Mouse (Mus musculus): Measurements from ENCODE around the gene Gm10392. TPM values are rescaled to one million over a fixed set of nuclear protein-coding genes. Genes with fewer than 3 reads are reported as not detected.
A peak's percentile ranks its signal among the peaks of the same experiment; 100 is the strongest.

The Gm10392 gene
- polyA plus RNA-seq, 1 experiment from 2014 or later = 0.10 TPM

GRCm38 (mm10) chr11:77467784-77468183, 51.2 kb downstream of the Gm10392 start:
- Histone ChIP-seq H3K4me2 (peak overlapping the region; percentile 52), H3K4me1 (replicated peaks) (peaks cover 13% of the 10 kb centered on the region), H3K9me3 (replicated peaks) (no peaks in the 10 kb centered on the region), H3K4me3 (replicated peaks) (0 out of 2 replicates have a peak overlapping the region, but pooled peaks have one; percentile 21), H3K27me3 (peaks cover 68% of the 10 kb centered on the region), H3K27ac (no peak overlapping the region), H3K36me3 (peaks cover 18% of the 10 kb centered on the region), H3K9ac (no peak overlapping the region)
- no peak for ATAC-seq (ENCODE audit: low read depth)
- 11% methylated on average over 20 of the region's 20 CpGs for WGBS (ENCODE audit: insufficient replicate concordance)
- peak; percentile 62 for DNase-seq

- peak overlapping the region; percentile 52 for H3K4me2 ChIP-seq
- H3K27me3 ChIP-seq = peaks cover 74% of the 10 kb centered on the region
- H3K9ac ChIP-seq = no peak overlapping the region
- peak; percentile 46 for DNase-seq
- ATAC-seq (ENCODE audit: low read depth) = peak; percentile 48
- peaks cover 19% of the 10 kb centered on the region for H3K4me1 ChIP-seq (replicated peaks)
- no peak overlapping the region for H3K27ac ChIP-seq
- 0 out of 2 replicates have a peak overlapping the region, but pooled peaks have one; percentile 21 for H3K4me3 ChIP-seq (replicated peaks)
- H3K9me3 ChIP-seq (replicated peaks) = no peaks in the 10 kb centered on the region
- peaks cover 13% of the 10 kb centered on the region for H3K36me3 ChIP-seq
- WGBS (ENCODE audit: insufficient replicate concordance) = 3% methylated on average over 25 of the region's 25 CpGs
These were observed 51.8 kb downstream of the Gm10392 start for GRCm38 (mm10) chr11:77467157-77467556.

Other genes starting within 250 kb of the Gm10392 start
- 0.03 and 0.22 TPM in 2 replicates for gene Coro6, start 56.8 kb downstream of the Gm10392 start, polyA plus RNA-seq (2015; fragmentation: Nextera tagmentation; extraction: Ambion mirVana)
- gene Ankrd13b, start 29.5 kb downstream of the Gm10392 start, polyA plus RNA-seq (2015; fragmentation: Nextera tagmentation; extraction: Ambion mirVana) = 0.81 and 1.0 TPM in 2 replicates
- gene Git1, start 25.6 kb downstream of the Gm10392 start, polyA plus RNA-seq (2015; fragmentation: Nextera tagmentation; extraction: Ambion mirVana) = 1.8 and 1.9 TPM in 2 replicates
- 3.4 and 3.8 TPM in 2 replicates for gene Abhd15, start 4.1 kb downstream of the Gm10392 start, polyA plus RNA-seq (2015; fragmentation: Nextera tagmentation; extraction: Ambion mirVana)
- 5.1 and 5.5 TPM in 2 replicates for gene Trp53i13, start 3.2 kb downstream of the Gm10392 start, polyA plus RNA-seq (2015; fragmentation: Nextera tagmentation; extraction: Ambion mirVana)
- 4.7 and 6.0 TPM in 2 replicates for gene Taok1, start 88.6 kb upstream of the Gm10392 start, polyA plus RNA-seq (2015; fragmentation: Nextera tagmentation; extraction: Ambion mirVana)
- 2.2 TPM in 2 replicates for gene Nufip2, start 167.0 kb upstream of the Gm10392 start, polyA plus RNA-seq (2015; fragmentation: Nextera tagmentation; extraction: Ambion mirVana)
- gene Cryba1, start 206.1 kb upstream of the Gm10392 start, polyA plus RNA-seq (2015; fragmentation: Nextera tagmentation; extraction: Ambion mirVana) = 0.24 TPM in 1 of 2 replicates, not detected in the other
- gene Myo18a, start 244.0 kb upstream of the Gm10392 start, polyA plus RNA-seq (2015; fragmentation: Nextera tagmentation; extraction: Ambion mirVana) = 17.3 and 21.8 TPM in 2 replicates